Mouse (Mus musculus) MEL (cell line): ENCODE data around the gene Bet1l. TPM values are rescaled to one million over a fixed set of nuclear protein-coding genes. Genes with fewer than 3 reads are reported as not detected.

Experiments
- DNase-seq: peaks from one replicate; pipeline ENCODE4 v3.0.0; 2011; ENCODE audit warnings: low read depth, low spot score
- H3K27ac ChIP-seq: 2 replicates; pipeline ENCODE4 v1.5.1; 2012; ENCODE audit warnings: low read depth, mild to moderate bottlenecking, control low read depth, low read length, moderate library complexity; ENCODE audit not compliant: control insufficient read depth
- H3K27me3 ChIP-seq, 2 experiments: fragments of 150-350 bp in 1 of 2; sonication (generic) in 1 of 2; 2 replicates each; pipeline ENCODE4 v1.6.1; 2012; ENCODE audit warnings: low read length in 2 of 2, mild to moderate bottlenecking in 2 of 2, improper control_type of control experiment in 1 of 2, moderate library complexity in 1 of 2; ENCODE audit not compliant: insufficient read depth in 2 of 2, control insufficient read depth in 1 of 2
- H3K36me3 ChIP-seq, 2 experiments: 2 replicates each; pipeline ENCODE4 v1.6.1; 2012 to 2014; ENCODE audit warnings: low read length in 2 of 2, improper control_type of control experiment in 1 of 2, inconsistent platforms in 1 of 2, mild to moderate bottlenecking in 1 of 2; ENCODE audit not compliant: insufficient read depth in 2 of 2, control insufficient read depth in 1 of 2
- H3K4me1 ChIP-seq, 2 experiments: fragments of 150-350 bp in 1 of 2; sonication (generic) in 1 of 2; 2 replicates each; pipeline ENCODE4 v1.6.1; 2012; ENCODE audit warnings: low read length in 2 of 2, improper control_type of control experiment in 1 of 2, mild to moderate bottlenecking in 1 of 2; ENCODE audit not compliant: insufficient read depth in 2 of 2, control insufficient read depth in 1 of 2
- H3K4me3 ChIP-seq, 2 experiments: fragments of 150-350 bp in 1 of 2; sonication (generic) in 1 of 2; 2 replicates each; pipeline ENCODE4 v1.5.1; 2012; ENCODE audit warnings: low read depth in 2 of 2, low read length in 2 of 2, mild to moderate bottlenecking in 2 of 2, moderate library complexity in 2 of 2, control low read depth in 1 of 2, improper control_type of control experiment in 1 of 2; ENCODE audit not compliant: control insufficient read depth in 1 of 2, insufficient read depth in 1 of 2
- H3K79me2 ChIP-seq: 2 replicates; pipeline ENCODE4 v1.6.1; 2012; ENCODE audit warnings: mild to moderate bottlenecking, low read length, moderate library complexity; ENCODE audit not compliant: control insufficient read depth, poor library complexity, insufficient read depth
- H3K9ac ChIP-seq: 2 replicates; pipeline ENCODE4 v1.6.1; 2012; ENCODE audit warnings: low read depth, mild to moderate bottlenecking, control low read depth, low read length, moderate library complexity; ENCODE audit not compliant: control insufficient read depth, poor library complexity, severe bottlenecking
- H3K9me3 ChIP-seq: fragments of 150-350 bp; sonication (generic); replicated peaks from 2 replicates; pipeline ENCODE4 v1.6.1; 2012; ENCODE audit warnings: mild to moderate bottlenecking, low read length, improper control_type of control experiment, moderate library complexity; ENCODE audit not compliant: insufficient read depth
- CHD1 ChIP-seq: IDR thresholded peaks from 2 replicates; pipeline ENCODE4 v1.6.1; 2012; ENCODE audit warnings: low read depth, mild to moderate bottlenecking, inconsistent platforms, low read length, improper control_type of control experiment
- CHD2 ChIP-seq: IDR thresholded peaks from 2 replicates; pipeline ENCODE4 v1.6.1; 2011; ENCODE audit warnings: low read length, improper control_type of control experiment
- EP300 ChIP-seq, 2 experiments: IDR thresholded peaks; 2 replicates each; pipeline ENCODE4 v1.6.1; 2011; ENCODE audit warnings: improper control_type of control experiment in 2 of 2, low read length in 2 of 2, low read depth in 1 of 2, mild to moderate bottlenecking in 1 of 2
- ETS1 ChIP-seq: IDR thresholded peaks from 2 replicates; pipeline ENCODE4 v1.6.1; 2012; ENCODE audit warnings: low read depth, mild to moderate bottlenecking, inconsistent platforms, low read length, improper control_type of control experiment, moderate library complexity
- GATA1 ChIP-seq: IDR thresholded peaks from 2 replicates; pipeline ENCODE4 v1.6.1; 2011; ENCODE audit warnings: low read depth, low read length, improper control_type of control experiment
- HCFC1 ChIP-seq: IDR thresholded peaks from 2 replicates; pipeline ENCODE4 v1.6.1; 2012; ENCODE audit warnings: low read depth, mild to moderate bottlenecking, inconsistent platforms, low read length, improper control_type of control experiment, moderate library complexity
- JUND ChIP-seq: IDR thresholded peaks from 2 replicates; pipeline ENCODE4 v1.6.1; 2011; ENCODE audit warnings: low read depth, mild to moderate bottlenecking, improper control_type of control experiment, low read length
- KAT2A ChIP-seq: conservative IDR thresholded peaks from 2 replicates; pipeline ENCODE4 v1.6.1; 2012; ENCODE audit warnings: low read depth, low read length, improper control_type of control experiment, inconsistent platforms
- MAX ChIP-seq: IDR thresholded peaks from 2 replicates; pipeline ENCODE4 v1.6.1; 2011; ENCODE audit warnings: low read length, improper control_type of control experiment
- MEF2A ChIP-seq: IDR thresholded peaks from 2 replicates; pipeline ENCODE4 v1.6.1; 2014; ENCODE audit warnings: low read depth, mild to moderate bottlenecking, inconsistent platforms, low read length, improper control_type of control experiment; ENCODE audit not compliant: poor library complexity, insufficient replicate concordance, severe bottlenecking; ENCODE audit errors: extremely low read depth
- MXI1 ChIP-seq: IDR thresholded peaks from 2 replicates; pipeline ENCODE4 v1.6.1; 2011; ENCODE audit warnings: mild to moderate bottlenecking, low read depth, low read length, improper control_type of control experiment
- MYB ChIP-seq: IDR thresholded peaks from 2 replicates; pipeline ENCODE4 v1.6.1; 2011; ENCODE audit warnings: mild to moderate bottlenecking, low read depth, low read length, improper control_type of control experiment
- MYC ChIP-seq: IDR thresholded peaks from 2 replicates; pipeline ENCODE4 v1.6.1; 2011; ENCODE audit warnings: low read depth, mild to moderate bottlenecking, low read length, improper control_type of control experiment, moderate library complexity
- POLR2A ChIP-seq, 2 experiments: IDR thresholded peaks; 2 replicates each; pipeline ENCODE4 v1.6.1; 2011 to 2012; ENCODE audit warnings: low read length in 2 of 2, mild to moderate bottlenecking in 2 of 2, control low read depth in 1 of 2, improper control_type of control experiment in 1 of 2, low read depth in 1 of 2, moderate library complexity in 1 of 2; ENCODE audit not compliant: control insufficient read depth in 1 of 2, insufficient read depth in 1 of 2, poor library complexity in 1 of 2
- POLR2AphosphoS2 ChIP-seq: IDR thresholded peaks from 2 replicates; pipeline ENCODE4 v1.6.1; 2011; ENCODE audit warnings: low read length, improper control_type of control experiment
- POLR2AphosphoS5 ChIP-seq: IDR thresholded peaks from 2 replicates; pipeline ENCODE4 v1.6.1; 2012; ENCODE audit warnings: low read depth, borderline replicate concordance, mild to moderate bottlenecking, inconsistent platforms, low read length, moderate library complexity, mixed read lengths
- RAD21 ChIP-seq: IDR thresholded peaks from 2 replicates; pipeline ENCODE4 v1.6.1; 2011; ENCODE audit warnings: mild to moderate bottlenecking, low read depth, low read length, improper control_type of control experiment
- SIN3A ChIP-seq: IDR thresholded peaks from 2 replicates; pipeline ENCODE4 v1.6.1; 2012; ENCODE audit warnings: low read length, improper control_type of control experiment, inconsistent platforms
- TBP ChIP-seq: IDR thresholded peaks from 2 replicates; pipeline ENCODE4 v1.8.0; 2011; ENCODE audit warnings: low read depth, low read length, improper control_type of control experiment
- UBTF ChIP-seq: IDR thresholded peaks from 2 replicates; pipeline ENCODE4 v1.6.1; 2012; ENCODE audit warnings: low read depth, mild to moderate bottlenecking, inconsistent platforms, low read length, improper control_type of control experiment, moderate library complexity, borderline replicate concordance; ENCODE audit not compliant: insufficient read depth
- USF2 ChIP-seq, 2 experiments: IDR thresholded peaks; 2 replicates each; pipeline ENCODE4 v1.6.1; 2011 to 2012; ENCODE audit warnings: improper control_type of control experiment in 2 of 2, low read length in 2 of 2, borderline replicate concordance in 1 of 2, inconsistent platforms in 1 of 2, low read depth in 1 of 2, mild to moderate bottlenecking in 1 of 2; ENCODE audit not compliant: insufficient read depth in 1 of 2
- ZC3H11A ChIP-seq: IDR thresholded peaks from 2 replicates; pipeline ENCODE4 v1.6.1; 2012; ENCODE audit warnings: low read depth, mild to moderate bottlenecking, inconsistent platforms, low read length, improper control_type of control experiment
- polyA plus RNA-seq, 2 experiments: library from polyadenylated mRNA; stranded (reverse) in 1 of 2; unstranded in 1 of 2; fragments of >175 nt in 1 of 2; fragments of >200 nt in 1 of 2; gene quantifications; 2 replicates each; pipeline versions ENCODE4 v1.2.1 to v1.2.4; 2012; ENCODE audit warnings: low replicate concordance in 2 of 2, low read depth in 1 of 2; ENCODE audit not compliant: insufficient read length in 2 of 2, insufficient read depth in 1 of 2, missing spikeins in 1 of 2
- total RNA-seq: library from RNA; depleted of rRNA; stranded (reverse); fragments of 300-350 nt; gene quantifications from 2 replicates; pipeline ENCODE4 v1.2.3, GENCODE M21; 2012

Gene Bet1l
- total and polyA plus RNA-seq, 3 experiments, result 16.0 to 26.2 TPM; not detected in 1

GRCm38 (mm10) chr7:140899121-140899520 lies 41.7 kb upstream of the Bet1l start:
- no peak overlapping the region for H3K27ac ChIP-seq
- no peaks in the 10 kb centered on the region for H3K9me3 ChIP-seq
- TF ChIP-seq MYB (no peak), GATA1 (no peak), ETS1 (no peak), ZC3H11A (no peak), MXI1 (no peak), MAX (no peak), MYC (no peak), UBTF (no peak), POLR2AphosphoS2 (no peak), USF2 (IDR thresholded peaks at IDR 0.05; ENCODE audit: borderline replicate concordance in 1 of 2, insufficient read depth in 1 of 2, low read depth in 1 of 2, low read length in 2 of 2) (no peak)
- no peaks in the 10 kb centered on the region for H3K27me3 ChIP-seq
- no peak overlapping the region for H3K4me3 ChIP-seq
- H3K36me3 ChIP-seq, result no peaks in the 10 kb centered on the region
- no peaks in the 10 kb centered on the region for H3K79me2 ChIP-seq
- no peak for DNase-seq
- no peak overlapping the region for H3K9ac ChIP-seq
- H3K4me1 ChIP-seq, result no peaks in the 10 kb centered on the region

- TF ChIP-seq KAT2A (no peak), SIN3A (no peak), POLR2AphosphoS2 (no peak), HCFC1 (no peak), POLR2A (IDR thresholded peaks at IDR 0.05; ENCODE audit: control insufficient read depth in 1 of 2, insufficient read depth in 1 of 2, low read depth in 1 of 2, low read length in 2 of 2, poor library complexity in 1 of 2) (no peak), CHD1 (no peak), CHD2 (no peak), POLR2AphosphoS5 (no peak), USF2 (IDR thresholded peaks at IDR 0.05; ENCODE audit: borderline replicate concordance in 1 of 2, insufficient read depth in 1 of 2, low read depth in 1 of 2, low read length in 2 of 2) (no peak), RAD21 (no peak), ETS1 (no peak), JUND (no peak), TBP (no peak), EP300 (IDR thresholded peaks at IDR 0.05; ENCODE audit: low read depth in 1 of 2, low read length in 2 of 2) (no peak), MAX (no peak), MEF2A (no peak)
- Histone ChIP-seq H3K79me2 (no peaks in the 10 kb centered on the region), H3K4me3 (no peak overlapping the region), H3K4me1 (no peaks in the 10 kb centered on the region), H3K9ac (no peak overlapping the region), H3K36me3 (peaks cover 0 to 2% of the 10 kb centered on the region in 2 experiments; a peak in 1 of 4 replicates), H3K27me3 (no peaks in the 10 kb centered on the region), H3K9me3 (no peaks in the 10 kb centered on the region), H3K27ac (no peak overlapping the region)
- DNase-seq, result no peak
These were observed 40.5 kb upstream of the Bet1l start for GRCm38 (mm10) chr7:140897863-140898262.
